Mouse (Mus musculus) lung, postnatal 14 days (tissue): ENCODE measurements around the gene Acta1.

Experiments used
- DNase-seq: peaks from one replicate; pipeline ENCODE4 v3.0.0; 2021

The Acta1 gene

DNA sequence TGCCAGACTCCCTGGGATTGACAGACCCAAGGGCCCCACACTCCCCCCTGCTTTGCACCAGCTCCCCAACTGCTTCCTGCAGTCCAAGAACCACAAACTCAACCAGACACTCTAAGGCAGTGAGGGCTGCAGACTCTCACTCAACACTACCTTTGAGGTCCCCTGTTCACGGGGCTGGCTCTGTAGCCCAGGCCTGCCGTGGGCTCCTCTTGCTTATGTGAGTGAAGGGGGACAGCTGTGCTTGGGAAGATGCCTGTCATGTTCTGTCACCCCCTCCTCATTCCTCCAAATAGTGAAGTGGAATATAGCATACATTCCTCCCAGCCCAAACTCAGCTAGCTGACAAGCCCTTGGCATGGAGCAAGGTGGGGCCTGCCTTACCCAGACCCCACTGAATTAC, 12.1 kb downstream of the Acta1 start:
- no peak for DNase-seq

DNA sequence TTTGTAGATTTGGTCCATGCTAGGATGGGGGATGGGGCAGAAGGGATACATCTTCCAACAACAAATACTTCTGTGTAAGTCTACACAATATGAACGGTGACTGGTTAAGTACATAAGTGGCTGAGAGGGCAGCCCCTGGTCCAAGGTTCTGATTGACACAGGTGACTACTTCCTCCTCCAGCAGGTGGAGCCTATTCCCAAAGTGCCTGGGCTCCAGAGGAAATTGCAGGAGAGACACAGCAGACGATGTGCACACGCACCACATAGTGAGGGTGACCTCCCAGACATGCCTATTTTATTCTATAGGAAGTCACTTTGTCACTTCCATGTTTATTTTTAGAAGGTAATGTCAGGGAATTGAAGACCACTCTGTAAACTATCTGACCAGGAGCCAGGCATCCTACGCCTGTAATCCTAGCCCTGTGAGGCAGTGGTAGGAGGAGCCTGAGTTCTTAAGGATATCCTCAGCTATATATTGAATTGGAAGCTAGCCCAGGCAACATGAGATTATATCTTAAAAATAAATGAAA, 13.7 kb downstream of the Acta1 start:
- DNase-seq, result no peak

GRCm38 (mm10) chr8:123880271-123880670, 14.3 kb downstream of the Acta1 start:
- DNase-seq, result no peak

GRCm38 (mm10) chr8:123877865-123878264, 16.7 kb downstream of the Acta1 start:
- no peak for DNase-seq

- DNase-seq, result no peak
Measured at GRCm38 (mm10) chr8:123874324-123874723, 20.2 kb downstream of the Acta1 start.

DNA sequence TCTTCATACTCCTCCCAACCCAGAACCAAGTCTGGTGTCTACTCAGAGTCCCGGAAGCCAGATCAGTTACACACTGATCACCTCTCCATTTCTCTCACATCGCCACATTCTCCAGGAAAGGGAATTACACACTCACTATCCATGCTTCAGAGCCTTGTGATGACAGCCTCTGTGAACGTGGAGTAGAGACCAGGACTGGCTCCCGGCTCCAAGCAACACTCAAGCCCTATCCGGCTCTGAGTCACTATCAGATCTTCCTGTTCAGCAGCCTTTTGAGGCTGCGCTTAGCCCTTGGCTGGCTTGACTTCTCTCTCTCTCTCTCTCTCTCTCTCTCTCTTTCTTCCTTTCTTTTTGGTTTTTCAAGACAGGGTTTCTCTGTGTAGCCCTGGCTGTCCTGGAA, 21.2 kb downstream of the Acta1 start:
- no peak for DNase-seq

DNA sequence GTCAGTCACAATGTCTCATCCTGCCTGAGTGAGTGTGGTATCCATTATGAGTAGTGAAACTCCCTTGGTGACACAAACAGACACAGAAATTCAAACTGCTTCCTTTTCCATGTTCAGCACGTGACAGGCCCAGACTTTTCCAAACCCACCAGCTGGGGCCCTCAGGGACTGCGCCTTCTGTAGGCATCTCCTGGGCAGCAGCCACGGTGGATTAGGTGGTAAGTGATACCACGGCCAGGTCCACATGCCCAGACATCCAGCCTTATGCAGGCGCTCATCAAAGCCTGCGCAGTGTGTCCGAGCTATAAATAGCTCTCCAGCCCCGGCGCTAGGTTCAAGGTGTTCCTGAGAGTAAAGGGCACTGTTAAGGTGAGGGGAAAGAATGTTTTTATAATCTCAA, 22.5 kb downstream of the Acta1 start:
- no peak for DNase-seq

GRCm38 (mm10) chr8:123866971-123867370, 27.6 kb downstream of the Acta1 start:
- no peak for DNase-seq

DNA sequence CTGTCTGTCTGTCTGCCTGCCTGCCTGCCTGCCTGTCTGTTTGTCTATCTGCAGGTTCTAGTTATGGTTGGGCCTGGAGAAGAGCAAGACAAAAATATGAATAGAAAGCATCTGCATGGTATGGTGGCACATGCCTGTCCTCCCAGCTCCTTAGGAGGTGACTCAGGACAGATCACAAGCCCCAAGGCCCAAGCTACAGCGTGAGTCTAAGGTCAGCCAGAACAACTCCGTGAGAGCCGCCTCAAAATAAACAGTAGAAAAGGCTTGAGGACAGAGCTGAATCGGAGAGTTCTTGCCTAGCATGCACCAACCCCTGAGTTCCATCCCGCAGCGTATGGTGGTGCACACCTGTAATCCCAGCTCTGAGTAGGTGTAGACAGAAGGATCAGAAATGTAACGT, 28.8 kb downstream of the Acta1 start:
- no peak for DNase-seq

- no peak for DNase-seq
Measured at GRCm38 (mm10) chr8:123860386-123860785, 34.2 kb downstream of the Acta1 start.

GRCm38 (mm10) chr8:123859648-123860259, 34.8 kb downstream of the Acta1 start, which contains the start of gene Ccsap:
Gene Ccsap, minus strand, starts transcription at chr8:123860209.
- DNase-seq, result peak; percentile 41

DNA sequence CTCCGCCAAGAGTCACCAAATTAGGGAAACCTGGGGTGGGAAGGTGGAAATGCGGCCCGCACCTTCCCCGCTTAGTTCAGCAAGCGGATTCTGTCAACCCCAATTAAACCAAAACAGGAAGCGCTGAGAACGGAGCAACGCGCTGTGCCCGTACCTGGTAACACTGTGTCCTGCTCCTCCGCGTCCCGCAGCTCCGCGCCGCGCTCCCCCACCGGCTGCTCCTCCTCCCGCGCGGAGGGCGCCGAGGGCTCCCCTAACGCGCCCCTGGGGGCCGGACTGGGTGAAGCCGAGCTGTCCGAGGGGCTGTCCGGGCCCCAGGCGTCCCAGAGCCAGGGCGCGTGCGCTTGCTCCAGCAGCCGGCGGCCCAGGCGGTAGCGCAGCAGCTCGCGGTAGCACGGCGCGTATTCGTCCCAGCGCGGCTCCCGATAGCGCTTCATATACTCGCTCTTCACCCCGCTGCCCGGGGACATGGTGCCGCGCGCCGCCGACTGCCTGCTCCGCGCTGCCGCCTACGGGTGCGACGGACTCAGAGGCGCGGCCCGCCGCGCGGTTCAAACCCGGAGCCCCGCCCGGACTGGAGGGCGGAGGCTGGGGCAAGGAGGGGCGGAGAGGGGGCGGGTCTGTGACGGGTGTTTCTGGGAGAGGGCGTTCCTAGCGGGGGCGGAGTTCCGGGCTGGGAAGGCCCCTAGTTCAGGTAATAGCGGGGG, 35.5 kb downstream of the Acta1 start:
- peak; percentile 92 for DNase-seq

DNA sequence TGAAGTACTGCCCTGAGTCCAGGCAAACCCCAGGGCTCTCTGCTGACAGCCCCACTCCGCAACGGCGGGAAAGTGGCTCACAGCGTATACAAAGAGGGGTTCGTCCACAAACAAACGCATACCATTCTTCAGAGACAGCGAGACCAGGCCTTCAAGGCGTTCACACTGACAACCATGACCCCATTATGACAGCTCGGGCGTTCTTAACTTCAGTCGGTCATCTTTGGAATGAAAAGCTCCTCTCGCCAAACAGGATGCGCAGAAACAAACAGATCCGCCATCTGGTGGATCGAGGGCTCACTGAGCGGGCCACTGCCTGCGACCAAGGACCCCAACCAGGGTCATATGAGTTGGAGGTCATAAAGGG, 36.0 kb downstream of the Acta1 start:
- DNase-seq, result peak; percentile 7

DNA sequence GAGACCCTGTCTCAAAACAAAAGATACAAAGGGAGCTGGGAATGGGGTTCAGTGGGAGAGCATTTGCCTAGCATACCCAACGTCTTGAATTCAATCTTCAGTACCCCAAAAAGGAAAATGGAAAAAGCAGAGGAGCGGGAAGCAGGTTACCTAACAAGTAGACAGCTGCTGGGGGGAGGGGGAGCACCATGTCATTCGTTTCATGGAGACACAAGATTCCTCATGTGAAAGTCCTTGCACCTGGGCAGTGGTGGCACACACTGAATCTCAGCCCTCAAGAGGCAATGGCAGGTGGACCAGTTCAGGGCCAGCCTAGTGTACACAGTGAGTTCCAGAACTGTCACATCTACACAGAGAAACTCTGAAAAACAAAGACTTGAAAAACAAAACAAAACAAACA, 37.2 kb downstream of the Acta1 start:
- no peak for DNase-seq

GRCm38 (mm10) chr8:123854733-123855475, 39.6 kb downstream of the Acta1 start:
- no peak for DNase-seq

DNA sequence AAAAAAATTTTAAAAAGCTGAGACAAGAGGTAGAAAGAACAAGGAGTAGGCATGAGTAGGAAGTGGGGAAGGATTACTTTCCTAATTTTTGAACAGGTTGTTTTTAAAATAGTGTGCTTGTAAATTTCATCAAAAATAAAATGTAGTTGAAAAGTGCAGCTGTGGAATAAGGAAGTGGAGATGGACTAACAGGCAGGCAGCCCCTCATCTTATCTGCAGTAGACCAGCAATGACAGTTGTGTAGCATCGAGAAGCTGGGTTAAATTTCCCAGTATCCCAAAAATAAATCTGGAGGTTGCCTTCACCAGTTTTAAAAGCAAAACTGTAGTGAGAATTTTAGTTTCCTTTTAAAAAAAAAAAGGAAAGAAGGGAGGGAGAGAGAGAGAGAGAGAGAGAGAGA, 40.3 kb downstream of the Acta1 start:
- DNase-seq, result no peak

- DNase-seq, result no peak
Measured at GRCm38 (mm10) chr8:123851590-123851989, 43.0 kb downstream of the Acta1 start.

DNA sequence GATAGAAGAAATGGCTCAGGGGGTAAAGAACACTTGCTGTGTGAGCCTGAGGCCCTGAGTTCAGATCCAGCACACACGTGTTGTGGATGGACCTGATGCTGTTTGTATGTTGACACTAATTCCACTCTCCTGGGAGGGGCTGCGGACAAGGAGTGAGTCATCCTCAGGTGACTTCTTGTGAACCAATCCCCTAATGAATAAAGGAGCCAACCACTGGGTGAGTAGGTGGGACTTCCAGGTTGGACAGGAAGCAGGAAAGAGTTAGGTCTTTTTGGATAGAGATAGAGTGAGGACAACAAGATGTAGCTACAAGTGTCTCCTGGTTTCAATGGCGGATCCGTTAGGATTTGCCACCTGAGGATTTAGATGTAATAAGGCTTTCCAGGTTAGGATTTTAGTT, 45.2 kb downstream of the Acta1 start:
- no peak for DNase-seq

DNA sequence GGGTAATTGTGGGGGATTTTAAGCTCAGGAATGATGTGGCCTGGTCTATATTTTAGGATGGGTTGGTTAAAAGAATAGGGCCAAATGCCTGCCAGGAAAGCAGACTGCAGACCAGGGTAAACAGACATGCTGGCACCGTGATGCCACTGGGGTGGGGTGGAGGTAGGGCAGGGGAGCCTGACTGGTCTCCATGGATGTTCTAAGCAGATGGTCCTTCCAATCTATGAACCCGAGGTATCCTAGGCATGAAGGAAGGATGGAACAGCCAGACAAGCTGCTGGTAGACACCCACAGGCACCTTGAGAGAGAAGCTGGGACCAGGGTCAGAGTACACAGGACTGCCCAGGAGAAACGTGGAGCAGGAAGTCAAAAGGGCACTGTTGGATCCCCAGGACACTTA, 47.0 kb downstream of the Acta1 start:
- no peak for DNase-seq

DNA sequence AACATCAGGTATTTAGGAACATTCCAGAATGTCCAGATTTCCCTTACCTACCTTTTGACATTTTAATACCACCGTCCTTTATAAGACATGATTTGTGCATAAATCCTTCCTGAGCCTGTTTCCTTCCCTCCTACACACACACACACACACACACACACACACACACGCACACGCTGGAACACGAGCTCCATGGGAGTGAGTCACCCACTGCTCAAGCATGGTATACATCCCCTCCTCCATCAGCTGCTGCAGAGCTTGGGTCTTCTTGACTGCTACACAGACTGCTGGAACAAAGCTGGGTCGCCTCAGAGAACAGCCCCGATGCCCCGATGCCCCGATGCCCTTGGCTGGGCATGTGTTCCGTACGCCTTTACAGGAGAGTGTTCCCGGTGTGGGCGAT, 48.0 kb downstream of the Acta1 start:
- DNase-seq, result no peak

GRCm38 (mm10) chr8:123845991-123846390, 48.6 kb downstream of the Acta1 start:
- DNase-seq, result no peak

DNA sequence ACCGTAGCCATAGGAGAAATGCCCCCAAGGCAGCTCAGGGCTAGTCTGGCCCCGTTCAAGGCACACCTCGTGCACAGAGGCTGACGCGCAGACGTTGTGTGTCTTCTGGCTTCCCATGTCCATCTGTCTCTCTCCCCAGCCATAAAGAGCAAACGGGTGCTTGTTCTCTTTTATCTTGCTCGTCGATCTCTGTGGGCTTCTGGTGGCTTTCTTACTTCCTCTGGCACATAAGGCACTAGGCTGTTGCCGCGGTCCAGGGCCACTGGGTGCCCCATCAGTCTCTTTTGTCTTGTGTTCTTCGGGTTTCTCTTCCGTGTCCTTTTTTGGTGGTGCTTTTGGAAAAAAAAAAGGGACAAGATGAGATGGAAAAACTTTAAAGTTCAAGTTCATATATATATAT, 49.4 kb downstream of the Acta1 start:
- no peak for DNase-seq

DNA sequence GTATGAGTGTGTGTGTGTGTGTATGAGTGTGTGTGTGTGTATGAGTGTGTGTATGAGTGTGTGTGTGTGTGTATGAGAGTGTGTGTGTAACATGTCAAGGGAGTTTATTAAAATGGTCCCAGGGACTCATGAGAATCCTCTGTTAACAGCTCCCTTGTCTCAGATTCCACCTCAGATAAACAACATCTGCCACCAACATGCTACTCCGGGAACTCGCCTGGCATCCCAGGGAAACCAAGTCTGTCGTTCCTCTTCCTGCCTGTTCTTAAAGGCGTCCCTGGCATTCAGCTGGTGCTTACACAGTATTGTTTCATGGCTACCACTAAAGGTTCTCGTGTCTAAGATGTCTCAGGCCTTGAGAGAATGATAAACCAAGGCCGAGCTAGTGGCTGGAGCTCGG, 50.2 kb downstream of the Acta1 start:
- DNase-seq, result no peak

GRCm38 (mm10) chr8:123842086-123842485, 52.5 kb downstream of the Acta1 start:
- DNase-seq, result no peak
